Comparison of ENCODE assay signal across 8 mouse cellular contexts in the genomic region with DNA sequence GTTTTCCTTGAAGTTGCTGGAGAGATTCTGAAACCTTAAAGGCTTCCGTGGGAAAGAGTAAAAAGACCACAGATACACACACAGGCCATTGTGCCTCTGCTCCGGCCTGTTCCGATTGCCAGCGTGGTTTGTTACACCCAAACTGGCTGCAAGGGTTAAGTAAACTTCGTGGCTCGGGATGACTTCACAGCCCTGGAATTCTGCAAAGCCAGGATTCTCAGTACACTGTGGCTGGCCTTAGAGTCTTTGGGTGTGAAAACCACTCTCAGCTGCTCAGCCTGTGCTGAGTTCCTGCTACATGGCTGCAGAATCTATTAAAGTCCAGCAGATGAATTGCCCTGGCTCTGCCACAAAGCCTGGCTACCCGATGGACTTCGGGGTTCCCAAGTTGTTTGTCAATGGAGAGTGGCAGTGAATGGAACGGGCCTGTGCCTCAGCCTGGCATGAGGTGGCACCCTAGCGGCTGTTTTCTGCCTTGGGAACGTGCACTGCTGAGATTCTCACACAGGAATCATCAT.
DNase-seq lines count a peak whose midpoint lies in the region; ATAC-seq and TF ChIP-seq lines count a peak whose summit lies in the region.

No protein-coding gene starts in this region.

- ATAC-seq in hindbrain, embryonic 13.5 days (ENCODE audit: low FRiP score): peak; percentile 80
- ATAC-seq in lung, embryonic 14.5 days (ENCODE audit: insufficient read depth): peak; percentile 95

- H3K4me2 ChIP-seq in hindbrain, embryonic 13.5 days: no peak overlapping the region
- H3K4me2 ChIP-seq in lung, embryonic 14.5 days: peak overlapping the region; percentile 40

- peaks cover 45% of the 10 kb centered on the region for H3K4me1 ChIP-seq in hindbrain, embryonic 13.5 days (replicated peaks)
- peaks cover 22% of the 10 kb centered on the region for H3K4me1 ChIP-seq in lung, embryonic 14.5 days (ENCODE audit: insufficient read depth)

- H3K27me3 ChIP-seq in hindbrain, embryonic 13.5 days: no peaks in the 10 kb centered on the region
- H3K27me3 ChIP-seq in lung, embryonic 14.5 days (ENCODE audit: insufficient read depth, low read length): no peaks in the 10 kb centered on the region

- 8% methylated on average over 11 of the region's 11 CpGs for WGBS in hindbrain, embryonic 13.5 days
- WGBS in lung, embryonic 14.5 days: 4% methylated on average over 11 of the region's 11 CpGs

- no peak overlapping the region for H3K4me3 ChIP-seq in hindbrain, embryonic 13.5 days
- H3K4me3 ChIP-seq in lung, embryonic 14.5 days (ENCODE audit: low read depth, low read length): no peak overlapping the region

- no peaks in the 10 kb centered on the region for H3K9me3 ChIP-seq in hindbrain, embryonic 13.5 days
- no peaks in the 10 kb centered on the region for H3K9me3 ChIP-seq in lung, embryonic 14.5 days (ENCODE audit: low read depth, low read length)

- peak overlapping the region; percentile 82 for H3K27ac ChIP-seq in hindbrain, embryonic 13.5 days
- peak overlapping the region; percentile 95 for H3K27ac ChIP-seq in lung, embryonic 14.5 days (ENCODE audit: low read depth)

- DNase-seq in 3T3-L1 (ENCODE audit: low read depth, low spot score): peak; percentile 89
- peak; percentile 55 to 57 for DNase-seq in cerebellum, postnatal 25 days
- peak; percentile 33 to 66 for DNase-seq in frontal cortex, postnatal 36 days (ENCODE audit: low spot score in 2 of 2)
- DNase-seq in layer of hippocampus, postnatal 10 days (ENCODE audit: low spot score in 2 of 2): peak; percentile 64 to 72
- peak; percentile 93 for DNase-seq in lung, embryonic 14.5 days
- peak; percentile 67 for DNase-seq in retina, postnatal 1 day
- no peak for DNase-seq in spleen, adult 18-20 months

- peak; percentile 70 for TF ChIP-seq CTCF in lung, embryonic 14.5 days (IDR thresholded peaks at IDR 0.05; ENCODE audit: low read depth)

- H3K36me3 ChIP-seq in hindbrain, embryonic 13.5 days: no peaks in the 10 kb centered on the region; the same call in 1 of the 2 replicates
- peaks cover 8% of the 10 kb centered on the region; the same call in 1 of the 2 replicates for H3K36me3 ChIP-seq in lung, embryonic 14.5 days (ENCODE audit: insufficient read depth)

- 0 out of 2 replicates have a peak overlapping the region, but pooled peaks have one; percentile 2 for H3K9ac ChIP-seq in hindbrain, embryonic 13.5 days
- peak overlapping the region; percentile 40 for H3K9ac ChIP-seq in lung, embryonic 14.5 days

Comparison
In these comparisons a context has a peak if more than half of its experiments do, and no peak if none do; other contexts are left out.
1. DNase-seq: peak in 3T3-L1 (single experiment), cerebellum, postnatal 25 days (2 of 2), frontal cortex, postnatal 36 days (2 of 2), layer of hippocampus, postnatal 10 days (2 of 2), lung, embryonic 14.5 days (single experiment) and retina, postnatal 1 day (single experiment); none in spleen, adult 18-20 months (0 of 2).